Mouse (Mus musculus) adrenal gland, adult (tissue): ENCODE measurements around the gene C1ql4.
A peak's percentile ranks its signal among the peaks of the same experiment; 100 is the strongest.

ENCODE experiments used
- DNase-seq, 2 experiments: peaks; one replicate each; pipeline ENCODE4 v3.0.0; 2022 to 2023; ENCODE audit warnings: low spot score in 1 of 2; ENCODE audit not compliant: inconsistent age in 2 of 2

Gene C1ql4

DNA sequence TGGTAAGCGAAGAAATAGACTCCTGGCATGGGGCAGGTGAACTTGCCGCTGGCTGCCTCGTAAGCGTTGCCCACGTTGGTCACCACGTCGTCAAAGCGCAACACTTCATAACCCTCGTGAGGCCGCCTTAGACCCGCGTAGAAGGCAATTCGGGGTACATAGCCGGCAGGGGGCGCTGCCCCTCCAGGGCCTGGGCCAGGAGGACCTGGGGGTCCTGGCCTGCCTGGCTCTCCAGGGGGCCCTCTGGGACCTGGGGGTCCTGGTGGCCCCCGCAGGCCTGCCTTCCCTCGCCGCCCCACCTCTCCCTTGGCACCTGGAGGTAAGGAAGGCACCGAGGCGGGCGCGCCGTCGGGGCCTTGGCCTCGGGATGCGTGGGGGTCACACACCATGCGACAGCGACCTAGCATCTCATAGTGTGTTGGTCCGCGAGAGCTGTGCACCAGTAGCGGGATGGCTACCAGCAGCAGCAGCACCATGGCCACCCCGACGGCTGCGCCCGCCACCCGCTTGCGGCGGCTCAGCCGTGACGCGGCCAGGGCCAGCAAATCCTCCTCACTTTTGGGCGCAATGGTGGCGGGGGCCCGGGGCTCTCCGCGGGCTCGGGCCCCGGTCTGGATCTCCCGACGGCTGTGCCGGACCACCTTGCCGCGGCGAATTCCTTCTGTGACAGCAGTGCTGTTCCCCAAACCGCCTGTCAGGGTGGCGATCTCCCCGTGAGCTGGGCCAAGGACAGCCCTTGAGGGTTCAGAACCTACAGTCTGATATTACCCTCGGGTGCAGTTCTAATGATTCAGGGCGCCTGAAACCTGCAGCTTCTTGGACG, at the start of gene C1ql4:
TSS of gene C1ql4 (minus strand) at position 565 of the 823 bp plus-strand sequence.
- peak in 1 of 2 experiments; percentile 49 for DNase-seq

DNA sequence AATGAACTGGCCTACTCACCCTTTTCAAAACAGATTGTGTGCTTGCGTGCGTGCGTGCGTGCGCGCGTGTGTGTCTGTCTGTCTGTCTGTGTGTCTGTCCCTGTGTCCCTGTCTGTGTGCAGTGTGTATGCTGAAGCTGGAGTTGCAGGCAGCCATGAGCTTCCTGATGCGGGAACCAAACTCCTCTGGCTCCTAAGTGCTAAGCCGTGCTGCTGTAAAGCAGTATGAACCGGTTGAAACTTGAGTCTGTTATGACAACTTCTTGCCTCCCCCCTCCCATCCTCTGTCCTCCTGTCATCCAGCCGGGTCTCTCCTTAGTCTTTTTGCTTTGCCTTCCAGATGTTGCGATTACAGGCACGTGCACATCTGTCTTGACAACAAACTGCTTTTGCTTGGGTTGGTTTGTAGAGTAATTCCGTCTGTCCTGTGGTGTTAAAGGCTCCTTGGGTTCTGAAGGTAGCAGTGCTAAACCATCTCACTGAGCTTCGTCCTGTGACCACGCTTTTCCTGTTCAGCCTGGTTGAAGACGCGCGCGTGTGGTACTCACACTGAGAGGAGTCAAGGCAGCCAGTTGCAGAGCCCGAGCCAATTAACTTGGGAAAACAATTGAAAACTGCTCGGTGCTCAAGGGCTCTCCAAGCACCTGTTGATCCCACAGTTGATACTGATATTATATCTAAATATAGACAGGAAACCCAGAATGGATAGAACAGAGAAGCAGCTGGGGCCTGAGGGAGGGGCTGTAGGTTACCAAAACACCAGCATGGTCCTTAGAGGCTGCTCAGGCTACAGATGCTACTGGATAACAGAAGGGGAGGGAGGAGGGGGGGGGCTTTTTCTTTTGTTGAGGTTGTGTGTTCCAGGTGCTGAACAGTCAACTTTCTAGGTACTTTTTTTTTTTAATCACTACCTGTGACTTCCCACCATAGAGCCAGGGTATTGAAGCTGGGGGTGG, 42.6 kb upstream of the C1ql4 start:
- DNase-seq: no peak

DNA sequence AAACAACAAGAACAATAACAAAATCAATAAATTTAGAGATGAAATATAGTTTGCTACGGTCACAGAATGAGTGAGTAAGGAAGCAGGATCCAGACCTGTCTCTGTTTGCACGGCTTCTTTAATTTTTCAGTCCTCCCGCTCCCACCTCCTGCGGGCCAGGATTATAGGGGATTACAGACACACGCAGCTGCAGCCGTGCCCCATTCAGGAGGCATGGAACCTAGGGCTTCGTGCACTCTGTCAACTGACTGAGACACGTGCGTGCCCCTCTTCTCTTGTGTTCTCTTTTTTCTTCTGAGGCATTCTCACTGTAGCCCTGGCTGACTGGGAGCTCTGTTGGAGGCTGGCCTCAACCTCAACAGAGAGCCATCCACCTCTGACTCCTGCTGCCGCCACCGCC, 41.8 kb upstream of the C1ql4 start:
- DNase-seq: no peak

DNA sequence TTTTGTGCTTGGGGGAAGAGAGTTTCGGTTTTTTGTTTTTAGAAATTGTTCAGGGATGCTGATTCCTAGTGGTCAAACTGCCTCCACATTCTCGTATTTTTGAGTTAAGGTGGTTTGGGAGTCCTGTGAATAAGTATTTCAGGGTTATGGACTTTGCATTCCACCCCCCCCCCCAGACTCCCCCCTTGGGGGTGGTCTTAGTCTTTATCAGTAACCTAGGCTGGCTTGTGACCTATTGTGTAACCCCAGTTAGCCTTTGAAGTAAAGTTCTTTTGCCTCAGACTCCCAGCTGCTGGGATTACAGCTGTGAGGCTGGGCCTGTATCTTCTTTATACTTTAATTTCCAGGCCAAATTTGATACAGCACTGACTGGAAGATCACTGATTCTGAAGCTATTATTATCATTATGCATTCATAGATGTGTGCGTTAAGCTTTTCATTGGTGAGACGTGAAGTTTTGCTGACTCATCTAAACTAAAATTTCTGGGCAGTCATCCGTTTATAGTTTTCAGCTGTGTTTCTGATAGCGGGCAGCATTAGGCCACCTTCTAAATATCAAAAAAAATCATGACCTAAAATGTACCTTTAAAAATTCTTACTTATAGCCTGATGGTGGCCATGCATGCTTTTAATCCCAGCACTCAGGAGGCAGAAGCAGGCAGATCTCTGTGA, 40.4 kb upstream of the C1ql4 start:
- DNase-seq: no peak

DNA sequence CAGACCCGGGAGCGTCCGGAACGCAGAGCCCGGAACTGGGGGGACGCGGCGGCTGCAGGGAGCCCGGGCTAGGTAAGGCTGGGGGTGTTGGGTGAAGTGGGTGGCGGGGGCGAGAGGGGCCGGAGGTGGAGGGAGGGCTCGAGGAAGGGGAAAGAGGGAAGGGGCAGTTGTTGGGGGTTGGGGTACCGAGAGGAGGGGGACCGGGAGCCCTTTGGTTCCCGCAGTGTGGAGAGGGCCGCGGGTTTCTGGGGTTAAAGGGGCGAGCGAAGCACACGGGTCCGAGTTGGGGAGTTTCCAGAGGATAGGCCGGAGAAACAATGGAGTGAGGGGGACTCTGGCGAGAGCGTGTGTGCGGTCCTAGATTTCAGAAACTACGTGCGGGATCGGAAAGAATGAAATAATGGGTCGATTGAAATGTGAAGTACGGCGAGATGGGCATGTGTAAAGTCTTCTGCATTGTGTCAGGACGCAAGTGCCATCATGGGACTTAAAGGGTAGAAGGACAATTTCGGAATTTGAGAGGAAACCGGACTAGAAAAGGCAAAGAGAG, 39.3 kb upstream of the C1ql4 start:
- DNase-seq: peak in 1 of 2 experiments; percentile 69

DNA sequence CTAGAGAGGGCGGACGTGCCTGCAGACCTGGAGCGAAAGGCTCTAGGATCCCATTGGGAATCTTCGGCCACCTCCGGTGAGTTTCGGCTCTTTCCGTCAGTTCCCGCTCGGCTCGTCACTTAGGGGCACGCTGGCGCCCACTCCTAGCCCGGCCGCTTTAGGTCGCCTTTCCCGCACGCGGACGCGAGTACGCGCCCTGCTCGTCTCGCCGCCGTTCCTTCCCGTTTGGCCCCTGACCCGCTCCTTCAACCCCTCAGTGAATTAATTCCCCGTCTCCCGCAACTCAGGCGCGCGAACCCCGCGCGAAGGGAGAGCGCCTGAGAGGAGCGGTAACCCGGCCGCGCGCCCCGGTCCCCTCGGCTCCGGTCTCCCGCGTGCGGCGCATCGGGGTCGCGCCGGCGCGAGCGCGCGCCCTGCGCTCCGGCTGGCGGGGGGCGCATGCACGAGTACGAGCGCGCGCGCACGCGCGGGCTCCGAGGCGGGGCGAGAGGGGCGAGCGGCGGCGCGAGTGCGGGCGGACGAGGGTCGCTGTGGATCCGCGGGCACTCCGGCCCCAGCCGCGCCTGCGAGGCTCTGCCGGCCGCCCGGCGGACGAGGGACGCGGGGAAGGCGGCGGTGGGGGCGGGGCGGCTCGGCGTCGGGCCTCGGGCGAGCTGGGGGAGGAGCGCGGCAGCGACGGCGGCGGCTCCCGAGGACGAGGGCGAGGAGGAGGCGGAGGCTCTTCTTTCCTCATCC, 38.6 kb upstream of the C1ql4 start:
- DNase-seq: peak; percentile 87 to 97

DNA sequence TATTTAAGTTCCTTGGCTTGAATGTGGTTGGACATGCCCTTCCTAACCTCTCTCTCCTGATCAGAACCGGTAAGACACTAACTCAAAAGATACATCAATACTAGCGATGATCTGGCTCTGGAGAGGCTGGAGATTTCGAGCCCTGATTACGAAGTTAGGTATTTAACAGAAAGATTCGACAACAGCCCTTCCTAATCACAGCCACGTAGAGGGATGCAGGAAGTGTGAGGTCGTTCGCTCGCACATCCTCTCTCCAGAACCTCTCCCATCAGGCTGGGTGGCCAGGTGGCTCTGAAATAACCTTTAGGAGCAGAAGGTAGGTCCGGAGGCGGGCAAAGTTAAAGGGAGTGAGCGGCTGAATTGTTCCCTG, 38.1 kb upstream of the C1ql4 start, which contains the start of gene Spats2:
TSS of gene Spats2 (plus strand) at position 206 of the 370 bp plus-strand sequence.
- DNase-seq: no peak

DNA sequence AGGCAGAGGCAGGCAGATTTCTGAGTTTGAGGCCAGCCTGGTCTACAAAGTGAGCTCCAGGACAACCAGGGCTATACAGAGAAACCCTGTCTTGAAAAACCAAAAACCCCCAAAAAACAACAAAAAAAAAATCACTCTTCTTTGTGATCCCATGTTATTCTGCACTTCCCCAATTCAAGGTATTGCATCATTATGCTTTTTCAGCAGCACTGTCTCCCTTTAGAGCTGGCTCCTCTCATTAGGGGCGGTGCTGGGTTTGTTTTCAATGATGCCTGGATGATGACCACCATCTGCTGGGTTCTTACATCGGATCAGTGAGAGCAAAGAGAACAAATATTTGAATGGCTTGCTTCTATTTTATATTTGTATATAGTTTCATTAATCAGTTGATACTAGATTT, 35.0 kb upstream of the C1ql4 start:
- DNase-seq: no peak

DNA sequence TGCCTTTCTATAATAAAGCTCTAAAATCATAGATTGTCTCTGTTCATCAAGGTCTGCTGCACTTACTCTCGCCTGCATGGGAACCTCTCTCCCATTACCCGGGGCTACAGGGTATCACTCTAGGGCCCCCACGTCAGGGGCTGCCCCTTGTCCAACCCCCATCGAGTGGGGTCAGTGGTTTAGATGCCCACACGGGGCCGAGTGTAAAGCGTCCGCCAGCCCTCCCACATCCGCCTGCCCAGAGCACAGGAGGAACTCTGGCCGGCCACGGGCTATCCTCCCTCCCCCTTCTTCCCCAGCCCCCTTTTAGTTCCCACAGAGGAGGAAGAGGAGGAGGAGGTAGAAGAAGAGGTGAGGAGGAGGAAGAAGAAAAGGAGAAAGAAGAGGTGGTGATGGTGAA, 33.2 kb upstream of the C1ql4 start:
- no peak for DNase-seq

DNA sequence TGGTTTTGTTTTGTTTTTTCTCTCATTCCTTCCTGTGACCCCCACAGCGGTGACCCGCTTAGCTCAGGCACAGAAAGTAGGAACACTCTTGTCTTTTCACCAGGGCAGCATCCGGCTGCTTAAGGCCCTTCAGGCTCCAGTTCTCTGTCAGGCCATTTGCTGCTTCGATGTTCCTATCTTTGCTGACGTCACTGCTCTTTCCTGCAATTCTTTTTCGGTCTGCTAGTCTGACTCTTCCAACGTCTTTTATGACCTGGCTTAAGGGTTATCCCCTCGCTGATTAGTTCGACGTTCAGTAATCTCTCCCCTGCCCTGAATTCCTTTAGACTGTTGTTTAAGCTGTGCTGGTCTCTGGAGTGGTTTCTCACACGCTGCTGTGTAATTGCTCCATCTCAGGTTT, 28.9 kb upstream of the C1ql4 start:
- no peak for DNase-seq

DNA sequence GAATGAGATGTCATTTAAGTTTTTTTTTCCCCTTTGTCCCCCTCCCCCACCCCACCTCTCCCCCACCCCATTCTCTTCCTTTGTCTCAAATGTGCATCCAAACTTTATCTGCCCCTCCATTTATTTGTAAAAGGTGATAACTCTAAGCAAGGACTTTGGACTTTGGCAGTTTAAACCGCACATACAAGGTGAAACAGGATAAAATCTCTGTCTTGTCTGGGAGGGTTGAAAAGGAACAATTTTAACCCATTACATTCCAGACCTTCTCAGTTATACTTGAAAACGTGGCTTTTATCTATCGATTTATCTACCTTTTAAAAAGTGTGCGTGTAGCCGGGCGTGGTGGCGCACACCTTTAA, 27.4 kb upstream of the C1ql4 start:
- no peak for DNase-seq

DNA sequence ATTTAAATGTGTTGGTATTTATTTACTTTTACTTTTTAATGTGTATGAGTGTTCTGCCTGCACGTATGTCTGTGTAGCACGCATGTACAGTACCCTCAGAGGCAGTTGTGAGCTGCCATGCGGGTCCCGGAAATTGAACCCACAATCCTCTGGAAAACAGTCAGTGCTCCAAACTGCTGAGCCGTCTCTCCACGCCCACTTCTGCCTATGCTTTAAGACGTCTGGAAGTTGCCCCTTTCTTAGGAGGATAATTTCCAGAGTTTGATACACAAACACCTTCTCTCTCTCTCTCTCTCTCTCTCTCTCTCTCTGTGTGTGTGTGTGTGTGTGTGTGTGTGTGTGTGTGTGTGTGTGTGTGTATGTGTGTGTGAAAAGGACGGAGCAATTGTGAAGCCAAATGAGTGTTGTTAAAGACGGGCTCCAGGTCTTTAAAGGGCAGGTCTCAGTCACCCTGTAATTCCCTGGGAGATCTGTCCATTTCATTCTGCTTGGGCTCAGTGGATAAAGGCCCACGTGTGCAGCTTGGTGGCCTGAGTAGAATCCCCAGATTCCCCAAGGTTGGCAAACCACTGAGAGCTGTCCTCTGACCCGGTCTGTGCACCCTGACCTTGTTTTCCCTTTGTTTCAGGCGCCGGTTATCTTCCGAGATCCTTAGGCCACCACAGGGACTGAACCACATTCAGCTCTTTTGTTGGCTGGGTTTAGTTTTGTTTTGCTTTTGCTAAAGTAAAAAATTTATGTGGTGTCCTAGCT, 26.9 kb upstream of the C1ql4 start:
- DNase-seq: no peak

DNA sequence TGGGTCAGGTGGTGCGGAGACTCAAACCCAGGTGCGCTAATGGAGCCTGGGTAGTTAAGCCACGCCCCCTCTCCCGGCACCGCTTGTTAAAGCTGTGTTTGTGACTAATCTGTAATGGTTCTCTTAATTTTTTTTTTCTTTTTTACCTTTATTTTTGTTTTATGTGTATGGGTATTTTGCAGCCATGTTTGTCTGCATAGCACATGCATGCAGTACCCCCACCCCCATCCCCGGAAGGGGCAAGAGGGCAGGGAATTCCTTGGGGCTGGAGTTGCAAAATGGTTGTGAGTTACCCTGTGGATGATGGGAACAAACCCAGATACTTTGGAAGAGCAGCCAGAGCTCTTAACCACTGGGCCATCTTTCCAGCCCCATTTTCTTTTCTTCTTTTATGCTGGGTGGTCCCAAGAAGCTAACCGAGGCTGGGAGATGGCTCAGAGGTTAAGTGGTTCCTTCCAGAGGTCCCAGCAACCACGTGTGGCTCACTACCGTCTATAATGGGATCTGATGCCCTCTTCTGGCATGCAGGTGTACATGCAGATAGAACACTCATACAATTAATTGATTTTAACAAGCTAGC, 25.9 kb upstream of the C1ql4 start:
- DNase-seq: peak in 1 of 2 experiments; percentile 66

DNA sequence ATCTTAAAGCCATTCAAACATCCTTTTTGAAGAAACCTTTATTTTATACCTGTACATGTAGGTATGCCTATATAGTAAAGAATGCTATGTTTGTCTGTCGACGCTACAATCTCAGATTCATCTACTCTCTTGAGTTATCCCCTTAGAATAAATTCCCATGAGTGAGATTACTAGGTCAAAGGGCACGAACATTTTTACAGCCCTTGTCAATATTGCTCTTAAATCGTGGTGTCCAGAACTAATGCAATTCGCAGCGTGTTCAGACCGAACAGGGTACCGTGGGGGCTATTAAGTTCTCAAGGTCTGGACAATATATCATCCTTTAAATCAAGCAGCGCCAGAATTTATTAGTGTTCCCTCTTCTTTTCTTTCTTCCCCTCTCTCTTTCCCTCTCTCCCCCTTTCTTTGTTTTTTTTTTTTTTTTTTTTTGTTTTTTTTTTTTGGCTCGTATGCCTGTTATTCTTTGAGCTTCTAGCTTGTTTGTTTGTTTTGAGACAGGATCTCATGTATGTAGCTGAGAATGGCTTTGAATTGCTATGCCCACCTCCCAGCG, 25.3 kb upstream of the C1ql4 start:
- DNase-seq: no peak

DNA sequence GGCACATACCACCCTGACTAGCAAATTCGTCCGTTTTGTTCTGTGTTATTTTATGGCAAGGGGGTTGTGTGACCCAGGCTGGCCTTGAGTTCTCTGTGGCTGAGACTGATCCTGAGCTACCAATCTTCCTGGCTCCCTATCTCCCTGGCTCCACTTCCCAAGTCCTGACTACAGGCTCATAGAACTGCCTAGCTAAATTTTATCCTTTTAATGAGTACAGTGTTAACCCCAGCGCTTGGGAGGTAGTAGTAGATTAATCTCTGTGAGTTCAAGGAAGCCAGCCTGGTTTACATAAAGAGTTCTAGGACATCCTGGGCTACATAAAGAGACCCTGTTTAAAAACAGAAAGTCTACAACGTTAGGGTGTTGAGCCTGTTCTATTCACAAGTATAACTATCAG, 24.2 kb upstream of the C1ql4 start:
- no peak for DNase-seq

DNA sequence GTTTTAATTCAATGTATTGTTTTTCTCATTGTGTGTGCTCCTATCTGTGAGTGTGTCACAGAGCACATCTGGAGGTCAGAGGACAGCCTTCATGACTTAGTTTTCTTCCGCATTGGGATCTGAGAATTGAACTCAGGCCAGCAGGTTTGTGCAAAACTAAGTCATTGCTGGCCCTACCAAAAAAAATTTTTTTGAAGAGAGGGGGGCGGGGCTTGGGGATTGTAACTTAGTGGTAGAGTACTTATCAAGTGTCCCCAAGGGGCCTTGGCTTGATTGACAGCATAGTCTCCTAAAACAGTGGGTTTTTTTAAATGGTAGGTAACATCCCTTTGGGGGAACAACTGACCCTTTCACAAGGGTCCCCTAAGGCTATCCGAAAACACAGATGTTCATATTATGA, 23.5 kb upstream of the C1ql4 start:
- DNase-seq: no peak

DNA sequence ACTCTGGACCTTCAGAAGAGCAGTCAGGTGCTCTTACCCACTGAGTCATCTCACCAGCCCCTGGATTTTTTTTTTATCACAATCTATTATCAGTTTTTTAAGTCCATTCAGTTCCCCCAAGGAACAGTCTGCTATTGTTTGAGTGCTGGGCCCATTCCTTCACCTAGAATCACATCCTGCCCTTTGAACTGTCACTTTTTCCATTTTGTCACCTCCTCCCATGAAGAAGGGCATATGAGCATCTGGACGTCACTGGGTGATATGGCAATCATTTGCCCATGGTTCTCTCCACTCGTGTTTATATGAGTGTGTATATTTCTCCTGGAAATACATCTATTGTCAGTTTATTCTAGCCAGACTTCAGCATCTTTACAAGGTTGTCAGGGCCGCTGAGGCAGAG, 20.2 kb upstream of the C1ql4 start:
- no peak for DNase-seq

DNA sequence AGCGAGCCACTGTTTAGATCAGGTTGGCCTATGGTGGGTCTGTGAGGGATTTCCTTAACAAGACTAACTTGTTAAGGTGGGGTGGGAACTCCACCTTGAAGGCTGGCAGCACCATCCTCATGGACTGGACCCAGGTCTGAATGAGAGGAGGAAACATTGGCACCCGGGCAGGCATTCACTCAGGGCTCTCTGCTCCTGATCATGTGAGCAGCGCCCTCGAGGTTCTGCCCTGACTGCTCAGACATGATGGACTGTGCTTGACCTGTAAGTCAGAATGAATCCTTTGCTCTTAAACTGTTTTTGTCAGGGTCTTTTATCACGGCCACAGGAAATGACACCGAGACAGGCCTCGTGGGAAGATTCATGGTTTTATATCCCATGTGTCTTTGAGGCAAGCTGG, 17.6 kb upstream of the C1ql4 start:
- DNase-seq: no peak

DNA sequence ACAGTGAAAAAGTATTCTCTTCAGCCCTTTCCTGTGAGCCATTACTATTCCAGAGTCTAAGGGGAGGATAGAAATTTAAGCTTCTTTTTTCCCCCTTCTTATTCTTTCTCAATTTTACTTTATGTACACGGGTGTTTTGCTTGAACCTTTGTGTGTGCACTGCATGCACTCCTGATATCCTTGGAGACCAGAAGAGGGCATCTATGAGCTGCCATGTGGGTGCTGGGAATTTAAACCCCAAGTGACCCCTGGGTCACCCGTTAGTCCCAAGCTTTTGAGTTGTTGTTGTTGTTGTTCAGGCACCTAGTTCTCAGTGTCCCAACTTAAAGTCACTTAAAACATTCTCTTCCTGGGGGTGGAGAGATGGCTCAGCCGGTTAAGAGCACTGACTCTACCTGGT, 12.4 kb upstream of the C1ql4 start:
- no peak for DNase-seq
